Mouse (Mus musculus): ENCODE measurements around the gene Sdhaf4. TPM values are rescaled to one million over a fixed set of nuclear protein-coding genes. Genes with fewer than 3 reads are reported as not detected.
"Not testable (repeated sequence)": the region's sequence is repeated elsewhere in the genome, so short reads cannot be mapped to it uniquely, and the experiment has no call there.

The Sdhaf4 gene
- polyA plus RNA-seq, 1 experiment from 2014 or later, result 73.7 TPM

GRCm38 (mm10) chr1:23997493-23997892 is 8.0 kb downstream of the Sdhaf4 start:
- Histone ChIP-seq H3K4me3 (no peak overlapping the region), H3K9ac (no peak overlapping the region), H3K4me2 (no peak overlapping the region), H3K27me3 (no peaks in the 10 kb centered on the region), H3K9me3 (no peaks in the 10 kb centered on the region), H3K4me1 (no peaks in the 10 kb centered on the region), H3K27ac (no peak overlapping the region), H3K36me3 (peaks cover 36% of the 10 kb centered on the region)
- no peak for ATAC-seq (ENCODE audit: insufficient number of reproducible peaks, low FRiP score, low TSS enrichment, low read depth)
- WGBS, result 88% methylated on average over 3 of the region's 3 CpGs

- no peak overlapping the region for H3K4me2 ChIP-seq
- H3K4me1 ChIP-seq, result no peaks in the 10 kb centered on the region
- no peaks in the 10 kb centered on the region for H3K9me3 ChIP-seq
- H3K9ac ChIP-seq, result no peak overlapping the region
- H3K27ac ChIP-seq, result no peak overlapping the region
- H3K36me3 ChIP-seq, result peaks cover 24% of the 10 kb centered on the region
- 96% methylated on average over 4 of the region's 4 CpGs for WGBS
- no peak for ATAC-seq (ENCODE audit: insufficient number of reproducible peaks, low FRiP score, low TSS enrichment, low read depth)
- no peak overlapping the region for H3K4me3 ChIP-seq
- no peaks in the 10 kb centered on the region for H3K27me3 ChIP-seq
These were observed 10.0 kb downstream of the Sdhaf4 start for GRCm38 (mm10) chr1:23995420-23995819.

- H3K9me3 ChIP-seq, result no peaks in the 10 kb centered on the region
- WGBS, result 88% methylated on average over 3 of the region's 3 CpGs
- no peak overlapping the region for H3K4me3 ChIP-seq
- no peaks in the 10 kb centered on the region for H3K36me3 ChIP-seq
- H3K4me2 ChIP-seq, result no peak overlapping the region
- H3K27me3 ChIP-seq, result no peaks in the 10 kb centered on the region
- no peak for ATAC-seq (ENCODE audit: insufficient number of reproducible peaks, low FRiP score, low TSS enrichment, low read depth)
- H3K9ac ChIP-seq, result no peak overlapping the region
- no peak overlapping the region for H3K27ac ChIP-seq
- H3K4me1 ChIP-seq, result no peaks in the 10 kb centered on the region
These were observed 22.3 kb downstream of the Sdhaf4 start for GRCm38 (mm10) chr1:23983118-23983517.

GRCm38 (mm10) chr1:23978281-23978680 is 27.2 kb downstream of the Sdhaf4 start:
- Histone ChIP-seq H3K4me3 (no peak overlapping the region), H3K27ac (no peak overlapping the region), H3K9ac (no peak overlapping the region), H3K4me1 (no peaks in the 10 kb centered on the region), H3K4me2 (no peak overlapping the region), H3K9me3 (no peaks in the 10 kb centered on the region), H3K36me3 (no peaks in the 10 kb centered on the region), H3K27me3 (no peaks in the 10 kb centered on the region)
- no peak for ATAC-seq (ENCODE audit: insufficient number of reproducible peaks, low FRiP score, low TSS enrichment, low read depth)
- 80% methylated on average over 6 of the region's 6 CpGs for WGBS

GRCm38 (mm10) chr1:23971159-23971558 is 34.3 kb downstream of the Sdhaf4 start:
- not testable (repeated sequence) for ATAC-seq (ENCODE audit: insufficient number of reproducible peaks, low FRiP score, low TSS enrichment, low read depth); H3K36me3 ChIP-seq; H3K27ac ChIP-seq; H3K27me3 ChIP-seq; H3K4me2 ChIP-seq; H3K4me3 ChIP-seq; H3K9me3 ChIP-seq; H3K9ac ChIP-seq; H3K4me1 ChIP-seq
- WGBS, result 90% methylated on average over 3 of the region's 4 CpGs

GRCm38 (mm10) chr1:23968027-23968725 is 37.3 kb downstream of the Sdhaf4 start:
- Histone ChIP-seq H3K36me3 (no peaks in the 10 kb centered on the region), H3K4me3 (no peak overlapping the region), H3K27ac (no peak overlapping the region), H3K9ac (no peak overlapping the region), H3K4me1 (no peaks in the 10 kb centered on the region), H3K4me2 (no peak overlapping the region), H3K27me3 (no peaks in the 10 kb centered on the region), H3K9me3 (no peaks in the 10 kb centered on the region)
- 82% methylated on average over 9 of the region's 9 CpGs for WGBS
- ATAC-seq (ENCODE audit: insufficient number of reproducible peaks, low FRiP score, low TSS enrichment, low read depth), result no peak

GRCm38 (mm10) chr1:23966226-23966625 is 39.2 kb downstream of the Sdhaf4 start:
- ATAC-seq (ENCODE audit: insufficient number of reproducible peaks, low FRiP score, low TSS enrichment, low read depth), result no peak

GRCm38 (mm10) chr1:23959415-23959732 is 46.1 kb downstream of the Sdhaf4 start:
- peak overlapping the region; percentile 40 for H3K4me2 ChIP-seq
- no peaks in the 10 kb centered on the region for H3K36me3 ChIP-seq
- H3K4me1 ChIP-seq, result peaks cover 7% of the 10 kb centered on the region
- no peak overlapping the region for H3K27ac ChIP-seq
- ATAC-seq (ENCODE audit: insufficient number of reproducible peaks, low FRiP score, low TSS enrichment, low read depth), result no peak
- H3K27me3 ChIP-seq, result no peaks in the 10 kb centered on the region
- WGBS, result 16% methylated on average over 6 of the region's 6 CpGs
- H3K9ac ChIP-seq, result no peak overlapping the region
- no peaks in the 10 kb centered on the region for H3K9me3 ChIP-seq
- peak overlapping the region; percentile 27 for H3K4me3 ChIP-seq

More at GRCm38 (mm10) chr1:23966226-23966625, 39.2 kb downstream of the Sdhaf4 start:
- no peaks in the 10 kb centered on the region for H3K9me3 ChIP-seq
- H3K36me3 ChIP-seq, result no peaks in the 10 kb centered on the region
- 24% methylated on average over 1 of the region's 1 CpGs for WGBS
- no peaks in the 10 kb centered on the region for H3K27me3 ChIP-seq
- no peak overlapping the region for H3K27ac ChIP-seq
- H3K4me3 ChIP-seq, result no peak overlapping the region
- H3K4me1 ChIP-seq, result no peaks in the 10 kb centered on the region
- no peak overlapping the region for H3K9ac ChIP-seq
- no peak overlapping the region for H3K4me2 ChIP-seq

- H3K4me1 ChIP-seq, result peaks cover 7% of the 10 kb centered on the region
- peak overlapping the region; percentile 40 for H3K4me2 ChIP-seq
- H3K4me3 ChIP-seq, result peak overlapping the region; percentile 27
- no peak overlapping the region for H3K27ac ChIP-seq
- no peak overlapping the region for H3K9ac ChIP-seq
- 15% methylated on average over 13 of the region's 13 CpGs for WGBS
- ATAC-seq (ENCODE audit: insufficient number of reproducible peaks, low FRiP score, low TSS enrichment, low read depth), result no peak
- H3K36me3 ChIP-seq, result no peaks in the 10 kb centered on the region
- no peaks in the 10 kb centered on the region for H3K27me3 ChIP-seq
- H3K9me3 ChIP-seq, result no peaks in the 10 kb centered on the region
These were observed 46.6 kb downstream of the Sdhaf4 start for GRCm38 (mm10) chr1:23958668-23959414.

GRCm38 (mm10) chr1:23958101-23958500 is 47.4 kb downstream of the Sdhaf4 start:
- Histone ChIP-seq H3K9ac (no peak overlapping the region), H3K4me3 (no peak overlapping the region), H3K27ac (no peak overlapping the region), H3K4me2 (no peak overlapping the region), H3K36me3 (no peaks in the 10 kb centered on the region), H3K27me3 (no peaks in the 10 kb centered on the region), H3K9me3 (no peaks in the 10 kb centered on the region), H3K4me1 (peaks cover 7% of the 10 kb centered on the region)
- WGBS, result 94% methylated on average over 6 of the region's 6 CpGs
- ATAC-seq (ENCODE audit: insufficient number of reproducible peaks, low FRiP score, low TSS enrichment, low read depth), result no peak

- peaks cover 7% of the 10 kb centered on the region for H3K4me1 ChIP-seq
- no peak overlapping the region for H3K27ac ChIP-seq
- 51% methylated on average over 4 of the region's 4 CpGs for WGBS
- H3K36me3 ChIP-seq, result no peaks in the 10 kb centered on the region
- H3K4me2 ChIP-seq, result no peak overlapping the region
- H3K9me3 ChIP-seq, result no peaks in the 10 kb centered on the region
- no peak for ATAC-seq (ENCODE audit: insufficient number of reproducible peaks, low FRiP score, low TSS enrichment, low read depth)
- H3K27me3 ChIP-seq, result no peaks in the 10 kb centered on the region
- no peak overlapping the region for H3K9ac ChIP-seq
- no peak overlapping the region for H3K4me3 ChIP-seq
These were observed 49.9 kb downstream of the Sdhaf4 start for GRCm38 (mm10) chr1:23955539-23955938.

- no peak for ATAC-seq (ENCODE audit: insufficient number of reproducible peaks, low FRiP score, low TSS enrichment, low read depth)
- no peak overlapping the region for H3K4me2 ChIP-seq
- H3K9ac ChIP-seq, result no peak overlapping the region
- H3K27ac ChIP-seq, result no peak overlapping the region
- H3K36me3 ChIP-seq, result no peaks in the 10 kb centered on the region
- H3K4me1 ChIP-seq, result peaks cover 3% of the 10 kb centered on the region; the same call in 1 of the 2 replicates
- H3K9me3 ChIP-seq, result no peaks in the 10 kb centered on the region
- no peak overlapping the region for H3K4me3 ChIP-seq
- H3K27me3 ChIP-seq, result no peaks in the 10 kb centered on the region
- 80% methylated on average over 13 of the region's 13 CpGs for WGBS
These were observed 51.5 kb downstream of the Sdhaf4 start for GRCm38 (mm10) chr1:23953921-23954320.

Measured in limb, embryonic 15.5 days (tissue).